Mouse (Mus musculus): ENCODE results near the gene Zfp748. TPM values are rescaled to one million over a fixed set of nuclear protein-coding genes. Genes with fewer than 3 reads are reported as not detected.

Zfp748 gene
- polyA plus RNA-seq, 1 experiment from 2014 or later = 3.9 TPM

- Histone ChIP-seq H3K4me1 (ENCODE audit: control insufficient read depth, low read depth, low read length) (peaks cover 9% of the 10 kb centered on the region; the same call in 1 of the 2 replicates), H3K36me3 (ENCODE audit: control insufficient read depth, insufficient read depth) (peaks cover 27% of the 10 kb centered on the region), H3K4me2 (ENCODE audit: low read depth, low read length) (no peak overlapping the region), H3K27me3 (ENCODE audit: control insufficient read depth, insufficient read depth, low read depth, low read length) (no peaks in the 10 kb centered on the region), H3K27ac (ENCODE audit: low read length) (no peak overlapping the region), H3K9ac (ENCODE audit: low read depth, low read length) (no peak overlapping the region), H3K9me3 (replicated peaks; ENCODE audit: control insufficient read depth, low read length) (no peaks in the 10 kb centered on the region), H3K4me3 (ENCODE audit: low read depth, low read length) (no peak overlapping the region)
- no peak for ATAC-seq (ENCODE audit: low read depth)
- 58% methylated on average over 1 of the region's 1 CpGs for WGBS (ENCODE audit: insufficient replicate concordance)
These were observed 58.0 kb downstream of the Zfp748 start for GRCm38 (mm10) chr13:67495631-67496030.

Other genes with a start within 250 kb of the Zfp748 start
- 0.46 TPM in 1 of 2 replicates, not detected in the other for gene Zfp457, start 247.3 kb downstream of the Zfp748 start, polyA plus RNA-seq (2015; fragmentation: Nextera tagmentation; extraction: Ambion mirVana)
- 0.65 and 0.75 TPM in 2 replicates for gene Zfp595, start 221.3 kb downstream of the Zfp748 start, polyA plus RNA-seq (2015; fragmentation: Nextera tagmentation; extraction: Ambion mirVana)
- 0.19 TPM in 1 of 2 replicates, not detected in the other for gene Gm28044, start 193.3 kb downstream of the Zfp748 start, polyA plus RNA-seq (2015; fragmentation: Nextera tagmentation; extraction: Ambion mirVana)
- 0.62 and 0.63 TPM in 2 replicates for gene Zfp953, start 193.2 kb downstream of the Zfp748 start, polyA plus RNA-seq (2015; fragmentation: Nextera tagmentation; extraction: Ambion mirVana)
- 0.13 and 0.35 TPM in 2 replicates for gene Gm28041, start 178.1 kb downstream of the Zfp748 start, polyA plus RNA-seq (2015; fragmentation: Nextera tagmentation; extraction: Ambion mirVana)
- gene Zfp456, start 178.0 kb downstream of the Zfp748 start, polyA plus RNA-seq (2015; fragmentation: Nextera tagmentation; extraction: Ambion mirVana) = 0.36 and 0.47 TPM in 2 replicates
- gene Zfp429, start 154.0 kb downstream of the Zfp748 start, polyA plus RNA-seq (2015; fragmentation: Nextera tagmentation; extraction: Ambion mirVana) = 1.5 and 2.1 TPM in 2 replicates
- gene Zfp459, start 132.4 kb downstream of the Zfp748 start, polyA plus RNA-seq (2015; fragmentation: Nextera tagmentation; extraction: Ambion mirVana) = 0.09 and 0.14 TPM in 2 replicates
- gene Zfp874a, start 102.2 kb downstream of the Zfp748 start, polyA plus RNA-seq (2015; fragmentation: Nextera tagmentation; extraction: Ambion mirVana) = 7.3 and 7.7 TPM in 2 replicates
- gene Zfp874b, start 69.6 kb downstream of the Zfp748 start, polyA plus RNA-seq (2015; fragmentation: Nextera tagmentation; extraction: Ambion mirVana) = 3.0 and 3.2 TPM in 2 replicates
- gene Zfp58, start 53.3 kb downstream of the Zfp748 start, polyA plus RNA-seq (2015; fragmentation: Nextera tagmentation; extraction: Ambion mirVana) = 2.3 and 3.0 TPM in 2 replicates
- gene Gm26965, start 27.7 kb downstream of the Zfp748 start, polyA plus RNA-seq (2015; fragmentation: Nextera tagmentation; extraction: Ambion mirVana) = not detected in 2 replicates
- 6.3 and 7.8 TPM in 2 replicates for gene Zfp87, start 27.7 kb downstream of the Zfp748 start, polyA plus RNA-seq (2015; fragmentation: Nextera tagmentation; extraction: Ambion mirVana)
- 1.1 TPM in 2 replicates for gene Zfp729b, start 55.9 kb upstream of the Zfp748 start, polyA plus RNA-seq (2015; fragmentation: Nextera tagmentation; extraction: Ambion mirVana)
- not detected in 2 replicates for gene Gm49345, start 83.9 kb upstream of the Zfp748 start, polyA plus RNA-seq (2015; fragmentation: Nextera tagmentation; extraction: Ambion mirVana)
- 0.77 and 0.99 TPM in 2 replicates for gene Zfp729a, start 84.0 kb upstream of the Zfp748 start, polyA plus RNA-seq (2015; fragmentation: Nextera tagmentation; extraction: Ambion mirVana)
- gene Zfp738, start 133.2 kb upstream of the Zfp748 start, polyA plus RNA-seq (2015; fragmentation: Nextera tagmentation; extraction: Ambion mirVana) = 2.5 and 2.8 TPM in 2 replicates
- 1.4 TPM in 2 replicates for gene Zfp65, start 175.3 kb upstream of the Zfp748 start, polyA plus RNA-seq (2015; fragmentation: Nextera tagmentation; extraction: Ambion mirVana)
- gene Zfp85, start 201.4 kb upstream of the Zfp748 start, polyA plus RNA-seq (2015; fragmentation: Nextera tagmentation; extraction: Ambion mirVana) = 0.81 and 0.93 TPM in 2 replicates
- gene Zfp493, start 225.9 kb upstream of the Zfp748 start, polyA plus RNA-seq (2015; fragmentation: Nextera tagmentation; extraction: Ambion mirVana) = 0.33 and 0.46 TPM in 2 replicates

Measured in liver, embryonic 16.5 days (tissue).